Mouse (Mus musculus): ENCODE results near the gene Ttll2.
"Not testable (repeated sequence)": the region's sequence is repeated elsewhere in the genome, so short reads cannot be mapped to it uniquely, and the experiment has no call there.

Gene Ttll2

DNA sequence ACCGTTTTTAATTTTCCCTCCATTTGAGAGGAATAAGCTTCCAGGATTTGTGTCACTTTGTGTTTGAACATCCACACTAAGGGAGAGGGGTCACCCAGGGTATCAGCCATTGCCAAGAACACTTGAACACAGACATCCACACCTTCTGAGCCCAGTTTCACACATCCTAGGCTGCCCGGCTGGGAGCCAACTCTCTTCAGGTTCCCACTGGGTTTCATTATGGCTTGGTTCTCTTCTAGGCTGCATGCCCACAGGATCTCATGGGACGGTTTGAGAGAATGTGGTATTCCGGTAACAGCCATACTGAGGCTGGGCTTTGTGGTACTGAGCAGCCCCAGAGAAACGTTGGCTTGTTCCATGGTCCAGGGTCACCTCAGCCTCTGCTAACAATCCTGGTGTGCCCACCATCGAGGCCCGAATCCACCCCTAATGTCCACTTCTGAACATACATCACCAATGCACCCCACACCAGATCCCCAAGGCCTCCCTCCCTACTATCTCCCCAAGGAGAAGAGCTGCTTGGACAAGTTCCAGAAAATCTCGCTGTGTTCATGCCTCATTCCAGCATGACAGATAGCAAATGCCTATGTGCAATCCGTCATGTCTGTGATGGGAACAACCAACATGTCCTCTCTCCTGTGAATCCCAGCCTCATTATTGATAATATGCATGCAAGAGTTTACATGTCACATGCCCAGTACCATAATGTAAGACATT is 8.4 kb upstream of the Ttll2 start:
- DNase-seq, result not testable (repeated sequence)

DNA sequence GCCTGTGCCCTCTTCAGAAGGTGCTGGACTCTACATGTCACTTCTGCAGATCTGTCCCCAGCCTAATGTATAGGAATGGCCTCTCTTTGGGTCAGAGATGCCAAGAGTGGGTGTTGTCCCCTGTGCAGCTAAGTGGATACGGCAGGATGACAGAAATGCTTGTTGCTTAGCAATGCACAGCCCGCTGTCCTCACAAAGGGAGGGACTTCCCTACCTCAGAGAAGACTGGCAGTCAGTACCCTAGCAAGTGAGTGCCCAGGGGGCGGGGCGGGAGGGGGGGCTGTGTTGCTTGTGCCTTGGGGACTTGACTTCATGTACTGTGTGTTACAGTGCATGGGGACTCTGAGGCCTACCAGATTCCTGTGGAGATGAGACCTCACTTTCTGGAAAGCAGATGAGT is 7.3 kb upstream of the Ttll2 start:
- not testable (repeated sequence) for DNase-seq

DNA sequence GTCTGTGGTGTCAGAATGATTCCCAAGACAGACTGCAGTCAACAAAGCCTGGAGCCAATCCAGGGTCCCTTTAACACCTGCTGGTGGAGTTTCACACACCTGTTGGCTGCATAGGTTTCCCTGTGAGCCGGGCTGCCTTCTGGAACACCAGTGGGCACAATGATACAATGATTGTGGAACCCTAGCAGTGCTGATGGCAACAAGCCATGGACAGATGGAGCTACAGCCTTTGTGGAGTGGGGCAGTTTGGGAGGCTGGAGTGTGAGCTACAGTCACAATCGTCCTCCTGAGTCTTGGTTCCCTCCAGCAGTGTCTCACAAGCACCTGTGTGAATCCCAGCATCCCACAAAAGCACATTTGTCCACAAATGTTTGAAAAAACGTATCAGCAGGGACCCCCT is 3.7 kb downstream of the Ttll2 start:
- DNase-seq, result not testable (repeated sequence)

DNA sequence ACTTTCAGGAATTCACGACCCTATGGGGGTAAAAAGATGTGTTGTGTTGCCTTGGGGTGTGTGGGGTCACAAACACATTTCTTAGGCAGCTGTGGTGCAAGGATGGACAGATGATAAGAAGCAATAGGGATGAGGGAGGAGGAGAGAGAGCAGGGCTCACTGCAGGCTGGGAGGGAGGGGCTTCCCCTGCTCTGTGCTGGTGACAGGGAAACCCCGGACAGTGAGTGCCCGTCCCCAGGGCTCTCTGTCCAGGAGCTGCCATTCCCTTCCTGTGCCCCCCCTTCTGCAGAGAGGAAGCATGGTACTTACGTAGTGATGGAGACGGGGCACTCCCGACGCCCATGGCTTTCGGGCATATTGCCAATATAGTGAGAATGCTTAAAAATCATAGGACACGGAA is 15.1 kb downstream of the Ttll2 start:
- not testable (repeated sequence) for DNase-seq

DNA sequence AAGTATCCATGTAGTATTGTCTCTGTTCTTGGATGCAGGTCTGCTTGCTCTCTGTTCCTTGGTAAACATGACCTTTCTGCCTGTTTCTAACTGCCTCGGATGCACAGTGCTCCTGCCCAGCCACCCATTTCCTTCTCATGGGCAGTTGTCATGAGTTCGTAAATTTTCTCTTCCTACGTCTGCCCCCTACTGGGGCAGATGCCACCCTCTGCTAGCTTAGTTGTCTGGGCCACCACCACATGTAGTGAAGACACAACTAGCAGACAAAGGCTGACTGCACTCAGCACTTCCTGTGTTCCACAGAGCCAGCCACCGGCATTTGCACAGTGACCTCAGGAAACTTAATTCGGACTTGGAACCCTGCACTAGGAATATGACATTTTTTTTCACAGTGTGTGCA is 19.8 kb downstream of the Ttll2 start:
- DNase-seq, result not testable (repeated sequence)

DNA sequence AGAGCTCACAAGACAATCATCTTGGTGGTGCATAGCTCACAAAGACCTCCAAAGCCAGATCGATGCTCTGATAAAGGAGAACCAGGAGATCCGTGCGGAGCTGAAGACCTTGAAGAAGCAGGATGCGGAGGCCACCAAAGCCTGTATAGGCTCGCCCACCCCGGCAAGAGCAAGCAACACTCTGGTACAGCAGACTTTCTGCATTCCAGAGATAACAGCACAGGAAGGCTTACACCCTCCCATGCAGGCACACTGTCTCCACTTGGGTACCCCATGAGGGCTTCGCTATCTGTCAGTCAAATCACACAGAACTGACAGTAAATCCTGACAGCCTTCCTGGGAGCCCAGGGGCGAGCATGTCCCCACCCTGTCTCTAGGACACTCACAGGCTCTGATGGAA is 26.1 kb downstream of the Ttll2 start:
- not testable (repeated sequence) for DNase-seq

DNA sequence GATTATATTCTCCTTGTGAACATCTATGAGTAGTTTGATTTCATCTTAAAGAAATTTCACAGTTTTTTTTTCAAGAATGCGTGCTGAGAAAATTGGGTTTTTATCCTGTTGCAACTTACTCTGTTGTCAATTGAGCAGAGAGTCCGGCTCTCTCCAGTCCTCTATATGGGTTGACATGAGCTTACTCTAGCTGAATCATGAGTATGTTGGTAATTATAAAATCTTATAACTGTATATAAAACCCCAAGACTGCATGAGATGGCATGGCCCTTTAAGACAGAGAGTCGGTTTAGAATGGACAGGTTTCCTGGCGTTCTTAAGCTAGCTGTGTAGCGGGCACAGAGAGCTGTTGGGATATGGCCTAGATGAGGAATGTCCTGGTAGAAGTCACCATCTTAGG is 28.1 kb downstream of the Ttll2 start, which contains the start of gene Tcp10a:
Gene Tcp10a (plus strand): TSS at position 301 of the 400 bp plus-strand sequence.
- not testable (repeated sequence) for DNase-seq

DNA sequence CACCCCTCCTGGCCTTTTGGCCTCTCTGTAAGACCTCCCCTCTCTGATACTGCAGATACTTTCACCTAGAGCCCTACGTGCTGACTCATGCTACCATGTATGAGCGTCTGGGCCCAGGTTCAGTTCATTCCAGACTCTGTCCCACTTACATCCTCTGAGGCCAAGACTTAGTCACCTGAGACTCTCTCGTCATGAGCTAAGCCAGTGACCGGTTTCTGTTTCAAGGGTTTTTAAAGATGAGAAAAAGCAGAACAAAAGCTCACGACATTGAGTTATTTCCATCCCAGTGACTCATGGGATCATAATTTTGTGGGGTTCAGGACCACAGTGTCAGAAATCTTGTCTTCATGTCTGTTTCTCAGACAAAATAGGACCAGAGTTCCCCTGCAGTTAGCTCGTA is 32.7 kb downstream of the Ttll2 start:
- DNase-seq, result not testable (repeated sequence)

DNA sequence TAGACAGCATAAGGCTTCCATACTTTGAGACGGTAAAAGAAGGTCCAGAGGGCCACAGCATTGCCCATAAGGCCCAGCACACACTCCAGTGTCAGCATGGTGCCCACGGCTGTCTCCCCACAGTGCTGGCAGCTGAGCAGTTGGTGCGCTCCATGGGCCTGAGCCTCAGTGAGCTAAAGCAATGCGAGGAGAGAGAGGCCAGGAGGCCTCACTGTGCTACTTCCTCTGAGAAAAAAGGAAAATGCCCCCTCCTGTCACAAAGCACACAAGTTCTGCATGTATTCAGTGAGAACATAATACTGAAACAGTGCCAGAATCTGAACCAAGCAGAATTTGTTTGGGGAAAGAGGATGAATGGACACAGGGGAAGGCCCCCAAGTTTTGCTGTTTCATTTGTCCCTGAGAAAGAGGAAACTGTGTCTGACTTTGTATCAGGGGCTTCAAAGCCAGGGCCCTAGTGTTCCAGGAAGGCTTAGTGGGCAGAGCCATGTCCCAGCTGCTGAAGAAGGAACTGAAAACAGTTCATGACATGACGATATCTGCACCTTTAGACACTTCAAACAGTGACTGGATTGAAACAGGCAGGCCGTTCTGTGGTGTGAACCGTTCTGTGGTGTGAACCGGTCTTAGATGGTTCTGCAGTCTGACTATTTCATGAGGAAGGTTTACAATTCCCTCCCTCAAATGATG is 36.7 kb downstream of the Ttll2 start:
- DNase-seq, result not testable (repeated sequence)

DNA sequence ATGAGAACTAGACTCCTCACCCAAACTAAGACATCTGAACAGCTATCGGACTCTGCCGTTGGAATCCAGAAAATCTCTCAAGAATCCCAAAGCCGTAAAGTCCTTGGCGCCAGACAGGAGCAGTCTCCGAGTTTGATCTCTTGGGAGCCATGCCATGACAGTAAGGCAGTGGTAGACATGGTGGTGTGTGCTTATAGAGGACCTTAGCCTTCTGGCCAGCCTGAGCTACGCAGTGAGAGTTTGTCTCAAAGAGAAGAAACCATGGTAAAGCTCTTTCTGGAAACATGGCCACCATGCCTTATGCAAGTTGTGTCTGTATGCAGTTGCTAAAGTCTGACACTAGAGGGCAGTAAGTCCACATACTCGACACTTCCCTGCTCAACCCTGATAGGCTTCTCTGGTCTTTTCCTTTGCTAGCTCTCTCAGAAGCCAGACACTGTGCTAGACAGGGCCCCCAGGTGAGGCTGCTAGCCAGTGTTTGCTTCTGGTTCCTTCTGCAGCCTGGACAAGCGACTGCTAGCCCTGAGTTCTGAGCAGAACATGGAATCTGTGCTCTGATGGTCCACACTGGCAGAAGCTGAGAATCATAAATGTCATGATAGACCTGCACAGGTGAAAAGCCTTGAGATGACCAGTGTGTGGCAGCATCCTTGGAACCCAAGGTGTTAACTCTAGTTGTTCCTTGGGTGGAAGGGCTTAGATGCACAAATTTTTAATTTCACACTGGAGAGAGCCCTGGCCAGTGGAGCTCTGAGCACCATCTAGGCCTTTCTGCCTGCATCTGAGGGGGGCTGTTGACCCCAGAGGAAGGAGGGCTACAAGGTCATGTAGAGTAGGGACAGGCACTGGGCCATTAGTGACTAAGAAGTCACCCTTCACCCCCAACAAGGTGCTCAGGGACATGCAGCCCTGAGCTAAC is 46.0 kb downstream of the Ttll2 start:
- DNase-seq, result peak in 1 of 2 experiments; percentile 44

Data from kidney, postnatal 4 days (tissue).